Mouse (Mus musculus): Measurements from ENCODE around the gene Nek1. TPM values are rescaled to one million over a fixed set of nuclear protein-coding genes. Genes with fewer than 3 reads are reported as not detected.

Nek1 gene
- polyA plus RNA-seq, 1 experiment from 2014 or later: 14.1 TPM

DNA sequence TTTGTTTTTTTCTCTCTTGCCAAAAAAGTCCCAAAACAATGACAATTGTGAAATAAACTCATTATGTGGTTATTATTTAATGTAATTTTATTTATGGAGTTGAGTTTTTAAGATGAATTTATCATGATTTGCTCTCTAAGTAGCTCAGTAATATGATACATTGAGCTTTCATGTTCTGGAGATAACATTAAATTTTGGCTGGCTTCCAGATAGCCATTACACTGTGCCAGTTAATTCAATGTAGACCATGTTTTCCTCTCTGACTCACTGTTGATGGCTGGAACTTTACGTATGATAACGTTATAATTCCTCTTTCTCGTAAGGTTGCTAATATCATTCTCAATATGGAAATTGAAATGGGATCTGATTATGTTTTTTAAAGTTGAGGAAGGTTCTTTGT is 3.5 kb downstream of the Nek1 start:
- Histone ChIP-seq H3K27ac (ENCODE audit: low read depth, low read length) (no peak overlapping the region), H3K4me3 (ENCODE audit: low read depth, low read length) (no peak overlapping the region), H3K9ac (ENCODE audit: low read depth, low read length) (no peak overlapping the region), H3K27me3 (replicated peaks; ENCODE audit: control insufficient read depth, insufficient read depth, low read length) (no peaks in the 10 kb centered on the region), H3K9me3 (ENCODE audit: control insufficient read depth, low read length) (peaks cover 5% of the 10 kb centered on the region; the same call in 1 of the 2 replicates), H3K36me3 (ENCODE audit: control insufficient read depth, insufficient read depth, low read length) (peaks cover 7% of the 10 kb centered on the region; the same call in 1 of the 2 replicates), H3K4me1 (replicated peaks; ENCODE audit: control insufficient read depth, insufficient read depth, low read length) (peaks cover 2% of the 10 kb centered on the region; the same call in 1 of the 2 replicates), H3K4me2 (no peak overlapping the region)
- ATAC-seq (replicated peaks; ENCODE audit: low FRiP score): no peak
- WGBS: 85% methylated on average over 3 of the region's 3 CpGs
- DNase-seq (ENCODE audit: low spot score): no peak

DNA sequence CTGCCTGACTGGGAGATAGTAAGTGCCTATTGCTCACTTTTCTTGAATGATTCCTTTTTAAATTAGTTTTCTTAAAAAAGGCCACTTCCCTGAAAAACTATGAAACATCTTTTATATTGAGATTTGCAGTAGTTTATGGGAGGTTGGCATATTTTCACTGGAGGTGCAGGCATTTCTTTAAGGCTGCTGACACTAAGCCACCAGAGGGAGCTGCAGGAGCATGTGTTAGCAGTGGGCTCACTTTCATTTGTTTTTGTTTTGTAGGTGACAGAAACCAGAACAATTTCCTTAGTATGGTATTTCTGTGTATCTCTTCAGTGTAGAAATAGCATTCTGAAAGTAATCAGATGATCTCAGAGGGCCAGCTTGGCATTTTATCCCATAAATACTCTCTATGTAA is 49.0 kb downstream of the Nek1 start:
- Histone ChIP-seq H3K36me3 (ENCODE audit: control insufficient read depth, insufficient read depth, low read length) (0 out of 2 replicates have a peak, but pooled peaks cover 5% of the 10 kb centered on the region), H3K27ac (ENCODE audit: low read depth, low read length) (no peak overlapping the region), H3K4me3 (ENCODE audit: low read depth, low read length) (no peak overlapping the region), H3K27me3 (replicated peaks; ENCODE audit: control insufficient read depth, insufficient read depth, low read length) (no peaks in the 10 kb centered on the region), H3K4me2 (no peak overlapping the region), H3K9ac (ENCODE audit: low read depth, low read length) (no peak overlapping the region), H3K4me1 (replicated peaks; ENCODE audit: control insufficient read depth, insufficient read depth, low read length) (no peaks in the 10 kb centered on the region), H3K9me3 (ENCODE audit: control insufficient read depth, low read length) (no peaks in the 10 kb centered on the region)
- ATAC-seq (replicated peaks; ENCODE audit: low FRiP score) (peak; percentile 56; the same call in 1 of the 2 replicates), DNase-seq (ENCODE audit: low spot score) (no peak)

- no peaks in the 10 kb centered on the region for H3K36me3 ChIP-seq (ENCODE audit: control insufficient read depth, insufficient read depth, low read length)
- ATAC-seq (replicated peaks; ENCODE audit: low FRiP score): peak; percentile 79
- H3K4me2 ChIP-seq: no peak overlapping the region
- no peaks in the 10 kb centered on the region for H3K27me3 ChIP-seq (replicated peaks; ENCODE audit: control insufficient read depth, insufficient read depth, low read length)
- no peak overlapping the region for H3K4me3 ChIP-seq (ENCODE audit: low read depth, low read length)
- no peak overlapping the region for H3K27ac ChIP-seq (ENCODE audit: low read depth, low read length)
- no peak overlapping the region for H3K9ac ChIP-seq (ENCODE audit: low read depth, low read length)
- DNase-seq (ENCODE audit: low spot score): no peak
- no peaks in the 10 kb centered on the region for H3K4me1 ChIP-seq (replicated peaks; ENCODE audit: control insufficient read depth, insufficient read depth, low read length)
- H3K9me3 ChIP-seq (ENCODE audit: control insufficient read depth, low read length): no peaks in the 10 kb centered on the region
- 60% methylated on average over 4 of the region's 4 CpGs for WGBS
Observed at GRCm38 (mm10) chr8:61043874-61044273, 50.9 kb downstream of the Nek1 start.

- DNase-seq (ENCODE audit: low spot score): no peak
- Histone ChIP-seq H3K36me3 (ENCODE audit: control insufficient read depth, insufficient read depth, low read length) (peaks cover 3% of the 10 kb centered on the region; the same call in 1 of the 2 replicates), H3K27ac (ENCODE audit: low read depth, low read length) (no peak overlapping the region), H3K4me3 (ENCODE audit: low read depth, low read length) (no peak overlapping the region), H3K9ac (ENCODE audit: low read depth, low read length) (no peak overlapping the region), H3K4me2 (no peak overlapping the region), H3K27me3 (replicated peaks; ENCODE audit: control insufficient read depth, insufficient read depth, low read length) (no peaks in the 10 kb centered on the region), H3K9me3 (ENCODE audit: control insufficient read depth, low read length) (no peaks in the 10 kb centered on the region), H3K4me1 (replicated peaks; ENCODE audit: control insufficient read depth, insufficient read depth, low read length) (no peaks in the 10 kb centered on the region)
- no peak for ATAC-seq (replicated peaks; ENCODE audit: low FRiP score)
- WGBS: 94% methylated on average over 1 of the region's 1 CpGs
Observed at GRCm38 (mm10) chr8:61046816-61047215, 53.8 kb downstream of the Nek1 start.

DNA sequence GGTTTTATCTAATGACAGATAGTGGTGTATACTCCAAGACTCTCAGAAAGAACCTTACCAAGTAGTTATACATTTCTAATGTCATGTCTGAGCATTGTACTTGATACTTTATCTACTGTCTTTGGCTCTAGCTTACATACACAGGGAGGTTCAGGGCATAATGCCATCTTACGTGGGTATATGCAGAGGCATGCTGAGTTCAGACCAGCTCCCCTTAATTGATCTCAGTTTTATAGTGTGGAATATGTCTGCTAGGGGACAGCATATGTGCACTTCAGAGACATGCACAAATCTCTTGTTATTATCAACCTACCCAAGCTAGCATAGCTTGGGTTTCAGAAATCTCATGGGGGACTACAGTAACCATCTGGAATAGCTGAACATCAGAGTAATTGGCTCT is 60.0 kb downstream of the Nek1 start:
- no peak for DNase-seq (ENCODE audit: low spot score)
- no peak for ATAC-seq (replicated peaks; ENCODE audit: low FRiP score)
- 90% methylated on average over 1 of the region's 1 CpGs for WGBS
- Histone ChIP-seq H3K4me3 (ENCODE audit: low read depth, low read length) (no peak overlapping the region), H3K9me3 (ENCODE audit: control insufficient read depth, low read length) (no peaks in the 10 kb centered on the region), H3K27ac (ENCODE audit: low read depth, low read length) (no peak overlapping the region), H3K4me1 (replicated peaks; ENCODE audit: control insufficient read depth, insufficient read depth, low read length) (no peaks in the 10 kb centered on the region), H3K4me2 (no peak overlapping the region), H3K27me3 (replicated peaks; ENCODE audit: control insufficient read depth, insufficient read depth, low read length) (no peaks in the 10 kb centered on the region), H3K9ac (ENCODE audit: low read depth, low read length) (no peak overlapping the region), H3K36me3 (ENCODE audit: control insufficient read depth, insufficient read depth, low read length) (peaks cover 3% of the 10 kb centered on the region; the same call in 1 of the 2 replicates)

- Histone ChIP-seq H3K27ac (ENCODE audit: low read depth, low read length) (no peak overlapping the region), H3K27me3 (replicated peaks; ENCODE audit: control insufficient read depth, insufficient read depth, low read length) (no peaks in the 10 kb centered on the region), H3K36me3 (ENCODE audit: control insufficient read depth, insufficient read depth, low read length) (peaks cover 3% of the 10 kb centered on the region; the same call in 1 of the 2 replicates), H3K4me2 (no peak overlapping the region), H3K9ac (ENCODE audit: low read depth, low read length) (no peak overlapping the region), H3K9me3 (ENCODE audit: control insufficient read depth, low read length) (no peaks in the 10 kb centered on the region), H3K4me1 (replicated peaks; ENCODE audit: control insufficient read depth, insufficient read depth, low read length) (no peaks in the 10 kb centered on the region), H3K4me3 (ENCODE audit: low read depth, low read length) (no peak overlapping the region)
- ATAC-seq (replicated peaks; ENCODE audit: low FRiP score) (no peak), DNase-seq (ENCODE audit: low spot score) (no peak)
- WGBS: 92% methylated on average over 5 of the region's 5 CpGs
Observed at GRCm38 (mm10) chr8:61054313-61054712, 61.3 kb downstream of the Nek1 start.

DNA sequence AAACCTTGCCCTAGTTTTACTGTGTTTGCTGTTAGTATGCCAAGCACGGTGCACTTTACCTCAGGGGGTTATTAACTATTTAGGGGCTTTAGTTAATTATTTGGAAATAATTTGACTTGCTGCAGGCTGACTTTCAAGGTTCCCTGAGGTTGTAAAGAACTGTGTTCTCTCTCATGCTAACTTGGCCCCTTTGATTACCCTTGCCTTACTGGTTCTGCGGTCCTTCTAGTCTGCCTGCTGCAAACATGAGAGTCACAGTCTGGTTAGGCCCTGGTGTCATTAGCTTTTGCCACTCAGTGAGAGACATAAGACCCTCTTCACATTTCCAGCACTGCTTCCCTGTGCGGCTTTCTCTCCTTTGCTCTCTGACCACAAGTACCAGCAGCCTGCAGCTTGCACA is 64.0 kb downstream of the Nek1 start:
- Histone ChIP-seq H3K9ac (ENCODE audit: low read depth, low read length) (no peak overlapping the region), H3K9me3 (ENCODE audit: control insufficient read depth, low read length) (no peaks in the 10 kb centered on the region), H3K4me1 (replicated peaks; ENCODE audit: control insufficient read depth, insufficient read depth, low read length) (peaks cover 3% of the 10 kb centered on the region; the same call in 1 of the 2 replicates), H3K4me3 (ENCODE audit: low read depth, low read length) (no peak overlapping the region), H3K27me3 (replicated peaks; ENCODE audit: control insufficient read depth, insufficient read depth, low read length) (no peaks in the 10 kb centered on the region), H3K4me2 (no peak overlapping the region), H3K27ac (ENCODE audit: low read depth, low read length) (no peak overlapping the region), H3K36me3 (ENCODE audit: control insufficient read depth, insufficient read depth, low read length) (no peaks in the 10 kb centered on the region)
- 92% methylated on average over 3 of the region's 3 CpGs for whole genome bisulfite sequencing
- DNase-seq (ENCODE audit: low spot score) (no peak), ATAC-seq (replicated peaks; ENCODE audit: low FRiP score) (no peak)

GRCm38 (mm10) chr8:61059143-61059542 is 66.1 kb downstream of the Nek1 start:
- ATAC-seq (replicated peaks; ENCODE audit: low FRiP score): no peak
- Histone ChIP-seq H3K27me3 (replicated peaks; ENCODE audit: control insufficient read depth, insufficient read depth, low read length) (no peaks in the 10 kb centered on the region), H3K4me2 (no peak overlapping the region), H3K9me3 (ENCODE audit: control insufficient read depth, low read length) (no peaks in the 10 kb centered on the region), H3K9ac (ENCODE audit: low read depth, low read length) (no peak overlapping the region), H3K4me1 (replicated peaks; ENCODE audit: control insufficient read depth, insufficient read depth, low read length) (peaks cover 3% of the 10 kb centered on the region; the same call in 1 of the 2 replicates), H3K36me3 (ENCODE audit: control insufficient read depth, insufficient read depth, low read length) (no peaks in the 10 kb centered on the region), H3K27ac (ENCODE audit: low read depth, low read length) (no peak overlapping the region), H3K4me3 (ENCODE audit: low read depth, low read length) (no peak overlapping the region)
- no peak for DNase-seq (ENCODE audit: low spot score)

DNA sequence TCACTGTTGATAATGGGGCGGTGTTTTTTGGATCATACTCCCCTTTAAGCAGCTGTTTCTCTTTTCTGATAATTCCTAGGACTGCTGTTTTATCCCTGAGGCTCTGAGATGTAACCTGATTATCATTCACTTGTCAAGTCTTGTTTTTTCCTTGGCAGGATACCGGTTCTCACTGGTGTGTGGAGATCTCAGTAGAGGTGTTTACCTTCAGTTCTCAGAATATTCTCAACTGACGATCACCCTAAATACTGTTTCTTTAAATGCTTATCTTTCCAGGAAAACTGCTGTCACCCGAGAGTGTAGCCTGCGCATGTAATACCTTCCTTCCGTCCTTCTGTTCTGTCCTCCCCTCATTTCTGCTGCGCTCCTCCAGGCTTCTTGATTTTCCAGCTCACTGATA is 67.4 kb downstream of the Nek1 start:
- H3K27ac ChIP-seq (ENCODE audit: low read depth, low read length): peak overlapping the region; percentile 11; the same call in 1 of the 2 replicates
- H3K9me3 ChIP-seq (ENCODE audit: control insufficient read depth, low read length): no peaks in the 10 kb centered on the region
- no peaks in the 10 kb centered on the region for H3K27me3 ChIP-seq (replicated peaks; ENCODE audit: control insufficient read depth, insufficient read depth, low read length)
- H3K4me2 ChIP-seq: peak overlapping the region; percentile 3; the same call in 1 of the 2 replicates
- H3K9ac ChIP-seq (ENCODE audit: low read depth, low read length): no peak overlapping the region
- H3K4me1 ChIP-seq (replicated peaks; ENCODE audit: control insufficient read depth, insufficient read depth, low read length): peaks cover 3% of the 10 kb centered on the region; the same call in 1 of the 2 replicates
- H3K36me3 ChIP-seq (ENCODE audit: control insufficient read depth, insufficient read depth, low read length): no peaks in the 10 kb centered on the region
- H3K4me3 ChIP-seq (ENCODE audit: low read depth, low read length): no peak overlapping the region
- ATAC-seq (replicated peaks; ENCODE audit: low FRiP score) (peak; percentile 62), DNase-seq (ENCODE audit: low spot score) (no peak)
- 42% methylated on average over 7 of the region's 7 CpGs for WGBS
